Mouse (Mus musculus) lung, embryonic 16.5 days (tissue): ENCODE results near the gene Wdr83. TPM values are rescaled to one million over a fixed set of nuclear protein-coding genes. Genes with fewer than 3 reads are reported as not detected.
A peak's percentile ranks its signal among the peaks of the same experiment; 100 is the strongest.

ENCODE experiments used
- ATAC-seq: fragments of 200-750 bp; cut with Nextera tagmentation; 2 replicates; pipeline ENCODE4 v1.8.0; 2017; ENCODE audit warnings: low read depth, mild to moderate bottlenecking, moderate library complexity
- H3K27ac ChIP-seq: fragments of 300-500 bp; sonication (generic); 2 replicates; pipeline ENCODE4 v1.5.1; 2014; ENCODE audit warnings: mild to moderate bottlenecking, control low read depth, low read length
- H3K27me3 ChIP-seq: fragments of 300-500 bp; sonication (generic); 2 replicates; pipeline ENCODE4 v1.6.1; 2014; ENCODE audit warnings: low read depth, low read length, mixed read lengths; ENCODE audit not compliant: control insufficient read depth, insufficient read depth
- H3K36me3 ChIP-seq: fragments of 300-500 bp; sonication (generic); 2 replicates; pipeline ENCODE4 v1.6.1; 2014; ENCODE audit warnings: low read length; ENCODE audit not compliant: control insufficient read depth, insufficient read depth
- H3K4me1 ChIP-seq: fragments of 300-500 bp; sonication (generic); replicated peaks from 2 replicates; pipeline ENCODE4 v1.6.1; 2014; ENCODE audit warnings: low read length, mixed read lengths; ENCODE audit not compliant: control insufficient read depth, insufficient read depth
- H3K4me2 ChIP-seq: fragments of 300-500 bp; sonication (generic); 2 replicates; pipeline ENCODE4 v1.6.1; 2014; ENCODE audit warnings: low read depth, low read length, control low read depth
- H3K4me3 ChIP-seq: fragments of 300-500 bp; sonication (generic); 2 replicates; pipeline ENCODE4 v1.5.1; 2014; ENCODE audit warnings: mild to moderate bottlenecking, low read length, control low read depth
- H3K9ac ChIP-seq: fragments of 300-500 bp; sonication (generic); 2 replicates; pipeline ENCODE4 v1.6.1; 2014; ENCODE audit warnings: low read length, control low read depth
- H3K9me3 ChIP-seq: fragments of 300-500 bp; sonication (generic); 2 replicates; pipeline ENCODE4 v1.6.1; 2016; ENCODE audit warnings: low read length; ENCODE audit not compliant: control insufficient read depth
- WGBS: fragments of 180-500 bp; shearing (Covaris S2); extraction: QIAGEN DNeasy Blood & Tissue Kit; methylation state at CpG from one replicate; pipeline ENCODE4 v1.1.7; 2014; 5-methylcytosine and 5-hydroxymethylcytosine counted together
- microRNA-seq: library from miRNA; unstranded; fragments of <30 nt; microRNA quantifications from one replicate; pipeline ENCODE4, GENCODE M21; 2016
- polyA plus RNA-seq: library from polyadenylated mRNA; unstranded; fragments of >200 nt; fragmentation: Nextera tagmentation; extraction: Ambion mirVana; gene quantifications from 2 replicates; pipeline ENCODE4 v1.2.1, GENCODE M21; 2015

Wdr83 gene
- polyA plus RNA-seq, 1 experiment from 2014 or later, result 45.8 TPM

- H3K27ac ChIP-seq, result no peak overlapping the region
- no peak overlapping the region for H3K4me3 ChIP-seq
- no peak for ATAC-seq
- H3K9me3 ChIP-seq, result no peaks in the 10 kb centered on the region
- H3K4me1 ChIP-seq, result peaks cover 20% of the 10 kb centered on the region
- peaks cover 34% of the 10 kb centered on the region for H3K36me3 ChIP-seq
- no peak overlapping the region for H3K9ac ChIP-seq
- H3K27me3 ChIP-seq, result no peaks in the 10 kb centered on the region
- no peak overlapping the region for H3K4me2 ChIP-seq
- 71% methylated on average over 4 of the region's 4 CpGs for WGBS
Measured at GRCm38 (mm10) chr8:85032622-85033311, 48.3 kb downstream of the Wdr83 start.

- Histone ChIP-seq H3K4me2 (no peak overlapping the region), H3K27ac (no peak overlapping the region), H3K4me1 (peaks cover 21% of the 10 kb centered on the region), H3K9me3 (no peaks in the 10 kb centered on the region), H3K27me3 (no peaks in the 10 kb centered on the region), H3K9ac (no peak overlapping the region), H3K4me3 (no peak overlapping the region), H3K36me3 (peaks cover 34% of the 10 kb centered on the region)
- WGBS, result 81% methylated on average over 14 of the region's 14 CpGs
- ATAC-seq, result no peak
Measured at GRCm38 (mm10) chr8:85029271-85029670, 51.8 kb downstream of the Wdr83 start.

- Histone ChIP-seq H3K4me3 (peak overlapping the region; percentile 98), H3K27me3 (no peaks in the 10 kb centered on the region), H3K9ac (peak overlapping the region; percentile 100), H3K27ac (no peak overlapping the region), H3K9me3 (no peaks in the 10 kb centered on the region), H3K4me2 (peak overlapping the region; percentile 90), H3K36me3 (peaks cover 39% of the 10 kb centered on the region), H3K4me1 (peaks cover 24% of the 10 kb centered on the region)
- no peak for ATAC-seq
- 13% methylated on average over 2 of the region's 2 CpGs for WGBS
Measured at GRCm38 (mm10) chr8:85027922-85028321, 53.2 kb downstream of the Wdr83 start.

- H3K4me2 ChIP-seq, result peak overlapping the region; percentile 90
- H3K9me3 ChIP-seq, result no peaks in the 10 kb centered on the region
- H3K27me3 ChIP-seq, result no peaks in the 10 kb centered on the region
- H3K4me1 ChIP-seq, result peaks cover 24% of the 10 kb centered on the region
- H3K27ac ChIP-seq, result peak overlapping the region; percentile 87
- peak overlapping the region; percentile 98 for H3K4me3 ChIP-seq
- H3K36me3 ChIP-seq, result peaks cover 35% of the 10 kb centered on the region
- under 1% methylated on average over 13 of the region's 13 CpGs for WGBS
- ATAC-seq, result no peak
- H3K9ac ChIP-seq, result peak overlapping the region; percentile 100
Measured at GRCm38 (mm10) chr8:85027516-85027855, 53.6 kb downstream of the Wdr83 start.

- H3K27me3 ChIP-seq, result no peaks in the 10 kb centered on the region
- peaks cover 30% of the 10 kb centered on the region for H3K36me3 ChIP-seq
- peak within 1 kb of the TSS; percentile 92 for H3K4me2 ChIP-seq
- peak within 1 kb of the TSS; percentile 100 for H3K9ac ChIP-seq
- H3K27ac ChIP-seq, result peak within 1 kb of the TSS; percentile 87
- peaks cover 24% of the 10 kb centered on the region for H3K4me1 ChIP-seq
- H3K4me3 ChIP-seq, result peak within 1 kb of the TSS; percentile 98
- WGBS, result under 1% methylated on average over 75 of the region's 75 CpGs
- no peaks in the 10 kb centered on the region for H3K9me3 ChIP-seq
- peak; percentile 84 for ATAC-seq
Measured at GRCm38 (mm10) chr8:85026670-85027515, 54.2 kb downstream of the Wdr83 start, which contains the start of gene Trir. TSS of gene Trir (plus strand) at chr8:85026823.

- Histone ChIP-seq H3K4me2 (peak within 1 kb of the TSS; percentile 92), H3K4me3 (peak within 1 kb of the TSS; percentile 98), H3K27ac (peak within 1 kb of the TSS; percentile 77), H3K4me1 (peaks cover 24% of the 10 kb centered on the region), H3K9ac (peak within 1 kb of the TSS; percentile 80), H3K9me3 (no peaks in the 10 kb centered on the region), H3K36me3 (peaks cover 17% of the 10 kb centered on the region), H3K27me3 (no peaks in the 10 kb centered on the region)
- ATAC-seq, result peak; percentile 92
- WGBS, result 5% methylated on average over 30 of the region's 30 CpGs
Measured at GRCm38 (mm10) chr8:85025098-85025932, 55.8 kb downstream of the Wdr83 start, which contains the start of gene Asna1. TSS of gene Asna1 (minus strand) at chr8:85025281.

Small RNAs within 50 kb of the gene (microRNA-seq; reads per million reads assigned to microRNA genes)
- 1.8 reads per million for gene Gm23388
- 0.59 reads per million for gene Mir7070

Other genes with a start within 250 kb of the Wdr83 start
- gene Gadd45gip1, start 249.8 kb downstream of the Wdr83 start, polyA plus RNA-seq, result 38.6 and 43.0 TPM in 2 replicates
- gene Rad23a, start 240.6 kb downstream of the Wdr83 start, polyA plus RNA-seq, result 110 and 120 TPM in 2 replicates
- gene Calr, start 234.4 kb downstream of the Wdr83 start, polyA plus RNA-seq, result 980 and 996 TPM in 2 replicates
- 90.1 and 93.3 TPM in 2 replicates for gene Farsa, start 224.3 kb downstream of the Wdr83 start, polyA plus RNA-seq
- 58.7 and 59.6 TPM in 2 replicates for gene Syce2, start 209.2 kb downstream of the Wdr83 start, polyA plus RNA-seq
- 36.7 and 37.3 TPM in 2 replicates for gene Gcdh, start 187.4 kb downstream of the Wdr83 start, polyA plus RNA-seq
- 1.5 and 4.9 TPM in 2 replicates for gene Klf1, start 179.4 kb downstream of the Wdr83 start, polyA plus RNA-seq
- gene Dnase2a, start 172.7 kb downstream of the Wdr83 start, polyA plus RNA-seq, result 19.9 and 21.1 TPM in 2 replicates
- 0.64 and 0.72 TPM in 2 replicates for gene Mast1, start 143.9 kb downstream of the Wdr83 start, polyA plus RNA-seq
- 0.23 and 0.29 TPM in 2 replicates for gene Rtbdn, start 134.3 kb downstream of the Wdr83 start, polyA plus RNA-seq
- not detected in 2 replicates for gene Gm49661, start 111.9 kb downstream of the Wdr83 start, polyA plus RNA-seq
- 644 and 691 TPM in 2 replicates for gene Prdx2, start 111.7 kb downstream of the Wdr83 start, polyA plus RNA-seq
- gene Rnaseh2a, start 111.5 kb downstream of the Wdr83 start, polyA plus RNA-seq, result 114 and 119 TPM in 2 replicates
- 13.7 and 15.5 TPM in 2 replicates for gene Junb, start 102.6 kb downstream of the Wdr83 start, polyA plus RNA-seq
- gene Hook2, start 90.7 kb downstream of the Wdr83 start, polyA plus RNA-seq, result 24.2 and 27.2 TPM in 2 replicates
- not detected in 2 replicates for gene Best2, start 66.8 kb downstream of the Wdr83 start, polyA plus RNA-seq
- gene Asna1, start 56.0 kb downstream of the Wdr83 start, polyA plus RNA-seq, result 121 and 122 TPM in 2 replicates
- gene Trir, start 54.5 kb downstream of the Wdr83 start, polyA plus RNA-seq, result 92.1 and 101 TPM in 2 replicates
- 27.7 and 29.5 TPM in 2 replicates for gene Tnpo2, start 44.4 kb downstream of the Wdr83 start, polyA plus RNA-seq
- 28.2 and 29.9 TPM in 2 replicates for gene Fbxw9, start 21.3 kb downstream of the Wdr83 start, polyA plus RNA-seq
- gene Gm5741, start 13.3 kb downstream of the Wdr83 start, polyA plus RNA-seq, result not detected in 2 replicates
- gene Dhps, start 9.5 kb downstream of the Wdr83 start, polyA plus RNA-seq, result 51.9 and 53.9 TPM in 2 replicates
- gene Wdr83os, start 566 bp downstream of the Wdr83 start, polyA plus RNA-seq, result 134 and 137 TPM in 2 replicates
- gene Man2b1, start 2.0 kb upstream of the Wdr83 start, polyA plus RNA-seq, result 44.6 and 48.7 TPM in 2 replicates
- 3.4 and 3.7 TPM in 2 replicates for gene Zfp791, start 41.8 kb upstream of the Wdr83 start, polyA plus RNA-seq
- not detected in 2 replicates for gene Cks1brt, start 70.6 kb upstream of the Wdr83 start, polyA plus RNA-seq
- gene Olfr371, start 144.7 kb upstream of the Wdr83 start, polyA plus RNA-seq, result not detected in 2 replicates
- 98.6 and 104 TPM in 2 replicates for gene Orc6, start 218.3 kb upstream of the Wdr83 start, polyA plus RNA-seq
- gene Vps35, start 218.5 kb upstream of the Wdr83 start, polyA plus RNA-seq, result 148 and 151 TPM in 2 replicates